Mouse (Mus musculus) left cerebral cortex, postnatal 14 days (tissue): Measurements from ENCODE around the gene Cfap61. TPM values are rescaled to one million over a fixed set of nuclear protein-coding genes. Genes with fewer than 3 reads are reported as not detected.

Source experiments
- DNase-seq, 2 experiments: peaks; one replicate each; pipeline ENCODE4 v3.0.0; 2021 to 2022; ENCODE audit warnings: low spot score in 2 of 2, mixed read lengths in 1 of 2
- intact Hi-C: fragments of 180-260 bp; cut with DNase I; formaldehyde crosslinking; loops from one replicate; pipeline ENCODE4 v1.15.1; 2025
- total RNA-seq, 2 experiments: library from RNA; stranded (reverse); gene quantifications; 2 replicates each; pipeline ENCODE4 v1.2.3; 2021

Cfap61 gene
- total RNA-seq, 2 experiments from 2014 or later: 3.0 to 7.5 TPM

DNA sequence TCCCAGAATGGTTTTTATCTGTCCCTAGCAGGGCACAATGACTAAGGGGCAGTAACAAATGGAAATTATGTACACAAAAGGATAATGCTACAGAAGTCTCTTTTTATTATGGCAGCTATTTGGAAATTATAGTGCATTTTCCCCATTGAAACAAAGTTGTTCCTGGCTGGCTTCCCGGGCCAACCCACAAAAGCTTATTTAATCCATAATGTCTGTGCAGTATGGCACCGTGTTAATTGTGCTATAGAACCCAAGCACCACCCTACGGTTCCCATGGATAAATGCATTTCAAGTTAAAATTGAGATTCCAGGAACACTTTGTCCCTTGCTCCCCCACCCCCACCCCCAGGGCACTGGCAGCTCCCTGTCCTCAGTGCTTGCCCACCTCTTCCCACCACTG lies 9.7 kb downstream of the Cfap61 start:
- DNase-seq: peak; percentile 20 to 32
- intact Hi-C loops: no loop called here

DNA sequence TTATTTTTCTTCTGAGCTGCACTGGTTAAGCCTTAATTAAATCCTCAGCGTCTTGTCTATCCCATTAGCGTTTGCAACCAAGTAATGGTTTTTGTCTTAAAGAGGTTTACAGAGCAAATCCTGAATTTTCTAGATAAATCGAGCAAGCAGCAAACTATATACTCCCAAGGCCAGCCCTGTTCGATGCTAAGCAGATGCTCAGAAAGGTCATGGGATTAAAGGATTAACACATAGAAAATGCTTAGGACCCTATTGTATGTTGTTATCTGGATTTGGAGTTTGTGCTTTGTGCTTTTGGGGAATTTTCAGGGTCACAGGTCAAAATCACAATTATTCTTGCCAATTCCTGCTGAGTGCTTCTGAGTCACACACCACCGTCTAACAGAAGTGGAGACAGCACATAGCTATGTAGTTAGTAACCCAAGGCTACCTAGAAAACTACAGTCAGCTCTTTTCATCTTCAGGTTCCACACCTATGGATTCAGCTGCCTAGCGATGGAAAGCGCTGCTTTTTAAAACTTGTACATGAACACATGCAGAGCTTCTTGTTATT lies 13.9 kb downstream of the Cfap61 start:
- intact Hi-C loops: no loop called here
- DNase-seq: no peak

DNA sequence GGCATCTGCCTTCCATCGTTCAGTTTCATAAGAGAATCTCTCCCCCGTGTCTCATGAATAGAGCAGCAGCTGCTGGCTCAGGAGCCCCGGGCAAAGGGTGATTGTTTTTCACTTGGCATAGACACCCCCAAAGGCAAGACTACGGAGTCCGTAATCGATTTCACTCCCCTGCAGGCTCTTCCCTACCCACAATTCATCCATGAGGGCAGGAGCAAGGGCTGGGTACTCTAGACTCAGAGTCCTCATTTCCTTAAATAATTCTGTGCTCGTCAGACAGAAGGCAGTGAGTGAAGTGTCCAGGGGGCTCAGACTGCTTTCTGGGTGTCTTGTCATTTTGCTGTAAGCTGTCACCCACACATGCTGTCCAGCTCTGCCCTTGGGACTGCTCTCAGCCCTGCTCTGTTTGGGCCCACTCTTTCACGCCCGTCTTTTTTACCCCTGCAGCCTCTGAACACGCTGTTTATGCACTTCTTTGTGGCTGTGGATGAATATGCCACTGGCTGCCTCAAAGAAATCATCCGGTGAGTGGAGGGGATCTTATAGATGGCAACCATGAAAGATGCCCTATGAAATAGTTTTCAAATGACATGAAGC lies 15.0 kb downstream of the Cfap61 start:
- no peak for DNase-seq
- intact Hi-C loops: loop anchor here (10.0 kb wide), 2 partner anchors 265 to 435 kb away; no protein-coding TSS in a partner anchor

DNA sequence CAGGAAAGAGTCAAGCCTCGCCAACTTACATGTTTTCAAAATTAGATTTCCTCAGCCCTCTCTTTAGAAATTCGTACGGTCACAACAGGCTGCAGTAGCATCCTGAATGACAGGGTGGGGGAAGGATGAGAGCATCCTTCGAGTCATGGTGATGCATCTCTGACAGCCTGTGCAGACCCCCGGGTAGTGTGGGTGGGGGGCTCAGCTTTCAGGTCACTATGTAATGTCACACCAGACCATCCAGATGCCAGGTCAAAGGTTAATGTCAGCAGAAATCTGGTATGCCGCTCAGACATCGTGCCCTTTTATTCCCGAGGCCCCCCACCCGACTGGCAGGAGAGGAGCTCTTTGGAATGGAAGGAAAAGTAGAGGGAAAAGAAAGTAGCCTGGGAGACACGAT lies 15.7 kb downstream of the Cfap61 start:
- intact Hi-C loops: loop anchor here (10.0 kb wide), 2 partner anchors 265 to 435 kb away; no protein-coding TSS in a partner anchor
- DNase-seq: no peak

DNA sequence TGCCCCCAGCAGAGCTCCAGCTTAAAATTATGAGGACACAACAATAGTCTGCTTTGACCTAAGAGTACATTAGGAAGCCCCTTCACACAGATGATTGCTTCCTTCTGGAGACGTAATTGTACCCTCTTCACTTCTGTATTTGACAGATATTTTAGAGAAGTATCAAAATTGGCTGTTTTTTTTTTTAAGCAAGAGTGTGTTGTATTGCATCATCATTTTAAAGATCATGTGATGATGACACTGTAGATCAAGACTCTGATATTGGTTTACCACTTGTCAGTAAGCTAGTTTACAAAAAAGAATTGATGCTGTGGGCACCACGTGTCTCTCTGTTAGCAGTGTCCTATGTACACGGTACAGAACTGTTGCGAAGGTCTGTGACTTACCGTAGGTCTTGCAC lies 18.1 kb downstream of the Cfap61 start:
- intact Hi-C loops: loop anchor here (10.0 kb wide), 2 partner anchors 262 to 432 kb away; no protein-coding TSS in a partner anchor
- DNase-seq: no peak

DNA sequence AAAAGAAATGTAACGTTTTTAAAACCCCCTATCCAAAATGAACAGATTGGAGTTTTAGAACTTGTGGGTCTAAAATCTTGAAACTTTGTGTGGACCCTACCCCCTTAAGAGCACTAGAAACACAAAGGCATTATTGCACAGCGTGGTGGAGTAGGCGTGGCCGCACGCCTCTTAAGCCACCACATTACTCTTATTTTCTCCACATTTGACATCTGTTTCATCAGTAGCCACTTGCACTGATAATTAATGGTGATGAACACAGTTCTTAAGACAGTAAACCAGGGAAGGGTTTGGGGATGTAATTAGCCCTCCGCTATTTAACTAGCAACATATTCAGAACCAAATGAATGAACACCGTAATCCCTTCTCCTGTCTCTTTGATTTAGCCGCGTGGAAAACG lies 21.3 kb downstream of the Cfap61 start:
- intact Hi-C loops: loop anchor here (2.0 to 10.0 kb wide), 4 partner anchors 259 to 656 kb away; no protein-coding TSS in a partner anchor
- no peak for DNase-seq

DNA sequence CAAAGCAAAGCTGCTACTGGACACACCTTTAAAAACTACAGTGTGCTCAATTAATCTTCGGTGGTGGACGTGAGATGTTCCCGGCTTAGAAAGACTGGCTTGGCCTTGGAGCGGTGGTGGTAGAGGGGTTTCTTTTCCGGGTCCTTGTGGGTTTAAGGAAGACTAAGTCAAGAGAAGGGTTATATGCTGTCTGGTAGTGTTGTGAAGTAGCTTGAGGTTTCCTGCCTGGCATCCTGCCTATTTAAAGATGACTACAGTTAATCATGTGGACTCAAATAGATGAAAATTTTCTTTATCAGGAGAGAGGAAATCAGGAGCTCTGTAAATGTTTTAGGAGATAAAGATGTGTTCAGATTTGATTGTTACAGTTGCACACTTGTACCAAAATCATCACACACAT lies 21.7 kb downstream of the Cfap61 start:
- intact Hi-C loops: loop anchor here (2.0 to 10.0 kb wide), 4 partner anchors 258 to 656 kb away; no protein-coding TSS in a partner anchor

DNA sequence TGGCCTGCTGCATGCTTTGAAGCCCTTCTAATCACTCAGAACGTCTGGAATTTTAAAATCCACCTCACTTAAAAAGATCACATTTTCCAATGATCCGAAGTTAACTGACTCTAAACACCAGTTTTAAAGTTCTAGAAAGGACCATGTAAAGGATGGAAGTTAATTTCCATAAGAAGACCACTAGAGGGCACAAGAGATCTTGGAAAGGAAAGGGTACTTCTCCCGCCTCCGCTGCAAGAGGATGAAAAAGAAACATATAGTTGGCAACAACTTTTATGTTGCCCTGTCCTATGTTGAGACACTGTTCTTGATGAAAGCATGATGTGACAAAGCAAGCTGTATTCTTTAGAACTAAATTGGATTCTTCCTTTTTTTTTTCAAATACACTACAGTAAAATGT lies 22.9 kb downstream of the Cfap61 start:
- DNase-seq: peak; percentile 8 to 54
- intact Hi-C loops: loop anchor here (2.0 to 10.0 kb wide), 4 partner anchors 257 to 655 kb away; no protein-coding TSS in a partner anchor

More for the DNA sequence above, 21.7 kb downstream of the Cfap61 start:
- no peak for DNase-seq

DNA sequence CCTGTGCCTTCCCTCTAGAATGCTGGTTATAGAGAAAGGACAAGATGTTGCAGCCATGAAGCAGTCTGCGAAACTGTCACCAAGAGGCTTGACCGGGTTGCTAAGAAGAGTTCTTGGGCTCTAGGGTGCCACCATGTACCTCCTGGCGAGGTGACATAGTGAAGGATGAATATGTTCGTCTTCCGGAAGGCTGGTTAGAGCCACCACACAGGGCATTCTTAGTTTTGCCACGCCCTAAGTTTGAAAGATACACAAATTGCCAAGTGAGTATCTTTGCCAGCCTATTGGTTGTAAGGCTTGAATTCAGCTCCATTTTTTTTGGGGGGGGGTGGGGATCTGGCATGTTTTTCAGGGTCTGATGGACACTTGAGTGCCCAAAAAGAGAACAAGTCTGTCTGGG lies 23.5 kb downstream of the Cfap61 start:
- intact Hi-C loops: loop anchor here (5.0 to 10.0 kb wide), 3 partner anchors 257 to 654 kb away; no protein-coding TSS in a partner anchor
- no peak for DNase-seq

DNA sequence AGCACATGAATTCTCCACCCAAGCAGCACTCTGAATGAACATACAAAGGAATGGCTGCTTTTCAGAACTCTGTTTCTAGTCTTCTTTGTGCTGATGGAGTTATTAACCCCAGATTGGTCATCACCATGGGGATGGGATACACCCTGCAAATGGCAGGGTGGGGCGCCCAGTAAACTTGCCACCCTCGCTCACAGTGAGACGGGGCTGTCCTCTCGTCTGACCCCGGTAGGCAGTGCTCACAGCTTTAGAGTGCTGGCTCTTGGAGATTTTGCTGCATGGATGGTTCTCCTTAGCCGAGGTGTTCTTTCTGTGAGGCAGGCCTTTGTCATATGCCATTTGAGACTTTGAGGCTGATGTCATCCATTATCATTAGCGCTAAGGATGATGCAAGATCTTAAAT lies 24.0 kb downstream of the Cfap61 start:
- intact Hi-C loops: loop anchor here (5.0 to 10.0 kb wide), 3 partner anchors 256 to 654 kb away; no protein-coding TSS in a partner anchor
- DNase-seq: no peak

DNA sequence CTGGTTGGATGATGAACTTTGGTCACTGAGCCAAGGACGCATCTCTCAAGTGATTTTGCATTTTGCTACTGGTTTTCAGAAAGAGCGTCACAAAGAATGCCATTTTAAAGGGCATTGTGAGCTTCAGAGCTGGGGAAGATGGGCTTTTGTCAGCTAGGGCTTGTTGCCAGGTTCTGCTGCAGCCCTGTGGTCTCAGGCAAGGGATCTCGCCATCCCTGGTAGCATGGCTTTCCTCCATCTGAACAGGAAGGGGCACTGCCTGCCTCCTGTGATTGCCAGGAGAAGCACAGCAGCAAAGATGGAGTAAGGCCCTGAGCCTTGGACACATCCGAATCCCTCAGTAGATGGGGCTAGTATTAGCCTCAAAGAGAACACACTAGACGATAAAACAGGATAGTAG lies 27.3 kb downstream of the Cfap61 start:
- intact Hi-C loops: no loop called here
- no peak for DNase-seq

DNA sequence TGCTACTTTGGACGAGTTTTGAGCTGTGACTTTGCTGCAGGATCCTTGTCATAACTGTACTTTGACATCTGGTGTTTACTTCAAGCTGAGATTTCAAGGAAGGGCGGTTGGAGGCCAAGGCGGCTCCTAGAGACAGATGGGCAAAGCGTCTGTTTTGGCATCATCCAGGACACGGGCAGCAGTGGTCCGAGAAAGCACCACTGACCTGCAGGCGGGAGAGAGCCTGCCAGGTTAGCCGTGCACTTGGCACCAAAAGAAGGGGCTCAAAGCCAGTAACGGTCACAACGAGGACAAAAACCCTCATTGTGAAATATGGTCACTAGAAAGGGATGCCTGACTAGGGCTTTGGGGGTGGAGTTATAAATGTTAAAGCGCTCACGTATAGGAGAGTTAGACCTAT lies 36.2 kb downstream of the Cfap61 start:
- DNase-seq: no peak
- intact Hi-C loops: no loop called here

DNA sequence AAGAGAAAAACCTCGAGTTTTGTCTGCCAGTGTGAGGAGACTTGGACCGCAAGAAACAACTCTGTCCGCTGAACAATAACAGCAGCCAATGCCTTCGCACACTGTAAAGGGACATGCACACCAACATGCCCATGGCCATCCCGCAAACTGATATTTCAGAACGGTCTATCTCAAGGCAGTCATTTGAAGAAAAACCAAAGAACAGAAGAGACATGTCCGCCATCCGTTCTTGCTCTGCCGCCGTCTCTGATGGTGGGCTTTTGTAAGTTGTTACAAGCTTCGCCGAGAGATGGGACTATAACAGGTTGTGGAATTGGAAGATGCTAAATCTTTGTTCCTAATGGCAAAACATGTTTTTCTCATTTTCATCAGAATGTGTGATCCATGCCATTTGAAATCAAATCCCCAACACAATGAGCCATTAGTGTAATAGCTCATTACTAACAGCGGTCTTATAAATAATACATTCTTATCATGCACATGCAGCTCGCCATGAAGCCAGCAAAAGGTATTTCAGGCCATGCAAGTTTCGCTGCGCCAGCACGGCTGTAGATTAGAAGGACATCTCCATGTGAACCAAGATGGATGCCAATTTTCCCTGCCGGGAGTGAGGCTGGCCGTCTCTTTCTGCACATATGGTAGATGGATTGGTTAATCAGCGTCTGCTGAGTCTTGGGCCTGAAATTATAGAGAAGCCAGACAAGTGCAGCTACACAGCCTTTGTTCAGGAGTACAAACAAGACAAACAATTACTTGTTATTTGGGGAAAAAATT lies 36.8 kb downstream of the Cfap61 start:
- intact Hi-C loops: no loop called here
- DNase-seq: peak in 1 of 2 experiments; percentile 11

DNA sequence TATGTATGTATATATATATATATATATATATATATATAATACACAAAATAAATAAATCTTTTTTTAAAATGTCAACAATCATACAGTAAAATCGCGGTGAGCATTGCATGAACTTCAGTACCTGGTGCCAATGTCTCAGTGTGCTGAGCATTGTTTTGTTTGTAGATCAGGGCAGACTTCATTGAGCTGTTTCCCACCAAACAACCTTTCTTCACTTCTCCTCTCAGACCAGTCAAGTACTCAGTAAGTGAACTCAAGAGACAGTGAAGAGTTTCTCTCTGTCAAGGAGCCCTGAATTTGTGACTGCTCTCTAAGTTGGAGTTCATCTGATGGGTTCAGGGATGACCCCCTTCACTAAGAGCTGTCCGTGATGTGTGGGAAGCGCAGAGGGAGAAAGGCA lies 38.0 kb downstream of the Cfap61 start:
- no peak for DNase-seq
- intact Hi-C loops: no loop called here

DNA sequence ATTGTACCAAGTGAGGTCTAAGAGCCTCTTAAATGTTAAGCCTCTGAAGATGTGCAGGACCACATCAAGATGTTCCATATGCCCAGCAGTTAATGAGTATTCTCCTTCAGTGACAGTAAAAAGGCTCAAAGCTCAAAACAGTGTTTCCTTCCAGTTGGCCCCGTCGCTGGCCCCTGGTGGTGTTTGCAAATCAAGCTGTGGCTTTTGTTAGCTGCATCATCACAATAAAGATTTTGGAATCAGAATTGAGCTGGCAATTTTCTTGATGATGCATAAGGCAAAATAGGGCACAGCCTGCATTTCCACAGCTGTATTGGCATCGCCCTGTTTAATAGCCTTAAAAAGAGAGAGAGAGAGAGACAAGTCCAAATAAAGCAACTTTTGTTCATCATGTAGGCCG lies 45.0 kb downstream of the Cfap61 start:
- no peak for DNase-seq
- intact Hi-C loops: no loop called here

DNA sequence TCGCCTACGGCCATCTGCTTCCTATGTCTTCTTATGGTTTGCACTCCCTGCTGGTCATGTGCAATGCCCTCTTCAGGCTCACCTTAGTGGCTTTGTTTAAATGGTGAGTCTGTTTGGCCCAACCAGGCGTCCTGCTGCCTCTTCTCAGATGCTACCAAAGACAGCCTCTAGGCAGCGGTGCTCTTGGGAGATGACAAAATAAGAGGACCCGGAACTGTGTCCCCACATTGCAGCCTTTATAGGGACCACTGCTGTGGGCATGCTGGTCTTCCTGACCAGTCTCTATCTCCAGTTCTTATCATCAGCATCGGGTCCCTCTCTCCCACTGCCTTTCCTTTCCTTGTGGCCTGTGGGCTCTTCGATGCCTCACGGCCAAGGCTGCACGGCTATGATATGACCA lies 46.3 kb downstream of the Cfap61 start:
- no peak for DNase-seq
- intact Hi-C loops: no loop called here

DNA sequence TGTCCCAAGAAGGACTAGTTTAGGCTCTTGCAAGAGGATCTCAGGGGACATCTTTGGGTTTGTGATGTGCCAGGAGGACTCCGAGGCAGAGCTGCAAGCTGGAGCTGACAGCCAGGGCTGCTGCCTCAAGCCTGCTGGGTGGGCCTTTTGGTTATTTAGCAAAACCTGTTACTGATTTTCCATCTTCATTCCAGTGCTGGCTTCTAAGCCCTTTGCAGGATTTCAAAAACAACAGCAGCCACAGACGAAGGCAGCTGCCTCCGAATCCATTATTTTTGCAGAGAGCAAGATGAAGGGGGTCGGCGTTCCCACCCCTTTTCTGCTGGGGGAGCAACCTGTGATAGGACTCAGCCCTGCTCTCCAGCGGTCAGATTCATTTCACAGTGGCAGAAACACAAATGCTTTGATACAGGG lies 47.1 kb downstream of the Cfap61 start:
- no peak for DNase-seq
- intact Hi-C loops: no loop called here

DNA sequence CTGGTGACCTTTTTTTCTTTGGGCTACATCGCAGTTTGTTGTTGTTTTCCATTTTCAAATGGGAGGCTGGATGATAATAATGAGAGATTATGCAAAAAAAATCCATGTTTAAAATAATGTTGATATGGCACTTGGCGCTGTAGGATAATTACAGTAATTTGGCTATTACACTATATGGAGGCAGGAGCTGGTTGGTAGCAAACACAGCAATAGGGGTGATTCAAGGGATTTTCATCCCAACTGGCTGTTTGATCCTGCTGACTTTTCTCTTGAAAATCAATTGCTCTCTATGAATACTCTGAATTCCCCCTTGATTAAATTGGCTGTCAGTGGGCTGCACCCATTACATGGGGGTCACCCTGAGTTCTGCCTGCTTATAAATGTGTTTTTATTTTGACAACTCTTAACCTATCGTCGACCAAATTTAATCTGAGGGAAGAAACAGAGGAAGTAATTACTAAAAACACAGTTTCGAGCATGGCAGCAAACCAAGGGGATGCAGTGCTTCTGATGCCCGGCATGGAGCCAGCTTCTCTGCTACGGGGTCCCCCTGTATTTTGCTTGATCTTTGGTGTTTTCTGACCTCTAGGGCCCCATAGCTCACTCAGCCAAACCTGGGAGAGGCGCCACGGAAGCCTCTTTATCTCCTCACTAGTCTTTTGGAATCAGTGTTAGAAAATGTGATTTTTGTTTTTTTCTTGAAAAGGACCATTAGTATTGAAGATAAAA lies 47.9 kb downstream of the Cfap61 start:
- intact Hi-C loops: no loop called here
- no peak for DNase-seq

DNA sequence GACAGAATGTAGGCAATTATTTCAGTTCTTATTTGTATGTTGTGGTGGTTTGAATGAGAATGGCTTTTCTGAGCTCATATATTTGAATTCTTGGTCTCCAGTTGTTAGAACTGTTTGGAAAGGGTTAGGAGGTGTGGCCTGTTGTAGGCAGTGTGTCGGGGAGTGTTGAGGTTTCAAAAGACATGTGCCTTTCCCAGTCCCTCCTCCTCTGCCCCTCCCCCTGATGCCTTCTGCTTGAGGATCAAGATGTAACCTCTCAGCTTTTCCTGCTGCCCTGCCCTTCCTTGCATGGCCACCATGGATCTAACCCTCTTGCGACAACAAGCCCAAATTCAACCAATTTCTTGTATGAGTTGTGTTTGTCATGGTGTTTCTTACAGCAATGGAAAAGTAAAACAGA lies 53.2 kb downstream of the Cfap61 start:
- intact Hi-C loops: no loop called here

DNA sequence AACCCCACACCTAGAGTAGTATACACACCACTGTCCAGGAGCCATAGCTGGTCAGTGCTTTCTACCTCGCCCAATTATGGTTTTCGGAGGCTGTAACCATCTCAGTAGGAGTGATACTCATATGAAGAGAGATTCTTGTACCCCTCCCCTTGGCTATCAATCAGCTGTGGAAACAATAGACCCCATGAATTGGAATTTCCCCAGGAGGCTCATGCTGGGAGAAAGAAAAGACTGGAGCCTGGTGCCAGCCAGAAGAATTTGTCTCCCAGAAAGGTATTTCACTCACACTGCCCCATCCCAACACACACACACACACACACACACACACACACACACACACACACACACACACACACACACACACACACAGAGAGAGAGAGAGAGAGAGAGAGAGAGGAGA lies 55.9 kb downstream of the Cfap61 start:
- intact Hi-C loops: no loop called here
- DNase-seq: no peak

More for the DNA sequence above, 53.2 kb downstream of the Cfap61 start:
- DNase-seq: no peak
